Mouse (Mus musculus): Measurements from ENCODE around the gene Ppp4r2.

Ppp4r2 gene

DNA sequence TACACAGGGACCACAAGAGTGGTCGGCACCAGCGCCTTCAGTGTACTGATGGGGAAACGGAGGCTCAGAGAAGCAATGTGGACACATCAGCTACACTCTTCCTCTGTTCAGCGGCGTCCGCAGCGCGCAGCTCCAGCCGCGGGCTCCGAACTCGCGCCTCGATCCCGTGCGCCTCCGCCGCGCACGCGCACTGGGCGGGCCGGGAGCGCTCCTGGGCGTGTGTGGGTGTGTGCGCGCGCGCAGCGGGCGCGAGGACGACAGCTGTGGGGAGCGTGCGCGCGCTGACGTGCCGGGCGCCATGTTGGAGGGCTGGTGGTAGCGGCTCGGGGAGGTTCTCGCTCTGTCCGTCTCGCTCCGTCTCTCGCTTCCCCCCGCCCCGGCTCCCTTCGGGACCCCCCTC, at the start of gene Ppp4r2:
Ppp4r2 (plus strand) TSS at position 268 of the 400 bp plus-strand sequence.
- DNase-seq (ENCODE audit: extremely low read depth, low read depth, low spot score) = no peak

DNA sequence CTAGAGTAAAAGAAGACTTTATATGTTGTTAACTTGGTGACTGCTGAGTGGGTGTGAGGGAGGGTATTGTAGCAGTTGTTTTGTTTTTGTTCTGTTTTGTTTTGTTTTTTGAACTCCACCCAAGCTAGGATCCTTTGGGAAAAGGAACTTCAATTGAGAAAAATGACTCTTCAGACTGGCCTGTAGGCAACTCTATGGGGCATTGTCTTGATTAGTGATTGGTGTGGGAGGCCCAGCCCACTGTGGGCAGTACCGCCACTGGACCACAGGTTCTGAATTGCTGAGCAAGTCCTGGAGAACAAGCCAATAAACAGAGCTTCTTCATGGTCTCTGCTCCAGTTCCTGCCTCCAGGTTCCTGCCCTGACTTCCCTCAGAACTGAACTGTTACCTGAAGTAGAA, 45.7 kb upstream of the Ppp4r2 start:
- DNase-seq (ENCODE audit: extremely low read depth, low read depth, low spot score) = no peak

DNA sequence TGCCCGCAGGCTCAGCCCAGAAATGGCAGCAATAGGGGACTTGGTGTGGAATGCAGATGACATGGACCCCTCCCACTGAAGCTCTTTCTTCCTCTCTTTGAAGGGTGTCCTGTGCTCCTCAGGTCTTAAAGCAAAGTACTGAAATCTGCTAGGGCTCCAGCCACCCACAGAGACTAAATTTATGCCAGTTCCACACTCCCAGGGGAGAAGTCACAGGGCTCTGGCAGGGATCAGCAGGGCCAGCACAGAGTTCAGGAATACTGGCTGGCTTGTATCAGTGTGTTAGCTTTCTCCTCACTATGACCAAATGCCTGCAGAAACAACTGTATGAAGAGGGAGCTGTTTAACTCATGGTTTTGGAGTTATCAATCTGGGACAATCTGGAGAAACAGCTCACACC, 44.3 kb upstream of the Ppp4r2 start:
- no peak for DNase-seq (ENCODE audit: extremely low read depth, low read depth, low spot score)

DNA sequence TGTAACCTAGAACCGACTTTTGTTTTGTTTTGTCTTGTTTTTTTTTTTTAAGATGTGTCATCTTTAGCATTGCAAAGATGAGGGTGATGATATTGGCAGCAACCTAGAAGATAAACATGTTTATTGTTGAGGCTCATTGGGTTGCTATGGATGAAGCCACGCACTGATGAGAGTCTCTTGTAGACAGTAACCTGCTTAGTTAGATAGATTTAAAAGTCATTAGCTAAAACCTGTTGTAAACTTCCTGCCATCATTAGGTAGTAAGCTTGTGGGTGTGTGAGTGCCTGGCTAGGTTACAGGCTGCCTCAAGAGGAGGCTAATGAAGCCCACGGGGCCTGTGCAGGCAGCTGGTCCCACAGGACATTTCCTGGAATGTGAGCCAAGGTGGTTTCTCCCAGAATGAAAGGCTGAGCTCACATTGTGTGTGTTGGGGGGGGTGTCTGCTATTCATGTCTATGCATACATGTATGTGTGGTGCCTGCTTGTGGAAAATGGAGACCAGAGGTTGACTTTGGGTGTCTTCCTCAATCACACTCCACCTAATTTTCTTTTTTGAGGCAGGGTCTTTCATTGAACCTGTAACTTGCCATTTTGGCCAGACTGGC, 41.3 kb upstream of the Ppp4r2 start:
- DNase-seq (ENCODE audit: extremely low read depth, low read depth, low spot score) = no peak

DNA sequence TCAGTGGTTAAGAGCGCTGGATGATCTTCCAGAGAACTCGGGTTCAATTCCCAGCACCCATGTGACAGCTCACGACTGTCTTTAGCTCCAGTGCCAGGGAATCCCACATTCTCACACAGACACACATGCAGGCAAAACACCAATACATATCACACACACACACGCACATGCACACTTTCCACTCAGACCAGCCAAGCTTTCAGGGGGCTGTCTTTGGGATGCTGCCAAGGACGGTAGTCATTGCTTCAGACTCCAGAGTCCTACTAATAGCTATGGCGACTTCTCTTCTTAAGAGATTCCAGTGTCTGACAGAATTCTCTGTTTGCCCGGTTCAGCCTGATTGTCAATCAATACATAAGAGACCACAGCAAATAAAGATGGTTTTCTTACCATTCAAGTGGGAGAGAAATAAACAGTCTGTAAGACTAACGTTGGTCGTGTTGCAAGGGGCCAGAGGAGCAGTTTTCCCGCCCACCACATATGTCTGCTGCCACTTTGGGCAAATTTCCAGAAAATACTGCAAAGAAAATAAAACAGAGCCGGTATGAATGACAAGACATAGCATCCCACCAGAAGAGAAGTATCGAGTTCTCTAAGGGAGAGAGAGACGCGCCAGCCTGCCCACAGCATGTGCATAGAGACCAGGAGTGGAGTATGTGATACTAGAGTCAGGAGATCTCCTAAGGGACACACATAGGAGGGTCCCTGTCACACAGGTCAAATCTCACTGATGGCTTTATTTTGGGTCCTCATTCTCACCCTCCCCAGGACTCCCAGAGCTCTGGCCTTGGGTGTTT, 40.3 kb upstream of the Ppp4r2 start:
- no peak for DNase-seq (ENCODE audit: extremely low read depth, low read depth, low spot score)

DNA sequence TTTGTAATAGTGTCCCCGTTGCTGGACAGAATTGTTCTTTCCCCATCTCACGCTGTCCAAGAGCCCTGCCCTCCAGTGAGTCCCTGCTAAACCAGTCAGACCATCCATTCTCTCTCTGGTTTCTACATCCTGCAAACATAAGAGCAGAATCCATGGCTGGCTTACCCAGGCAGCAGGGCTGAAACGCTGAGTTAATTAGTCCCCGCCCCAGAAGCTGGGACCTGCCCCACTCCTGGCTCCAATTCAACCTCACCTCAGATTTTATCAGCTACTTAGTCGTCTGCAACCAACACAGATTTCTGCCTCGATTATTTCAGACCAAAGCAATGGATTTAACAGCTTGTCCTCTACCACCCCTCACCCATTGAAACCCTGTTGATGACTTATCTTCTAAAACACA, 37.6 kb upstream of the Ppp4r2 start:
- DNase-seq (ENCODE audit: extremely low read depth, low read depth, low spot score) = peak; percentile 37

DNA sequence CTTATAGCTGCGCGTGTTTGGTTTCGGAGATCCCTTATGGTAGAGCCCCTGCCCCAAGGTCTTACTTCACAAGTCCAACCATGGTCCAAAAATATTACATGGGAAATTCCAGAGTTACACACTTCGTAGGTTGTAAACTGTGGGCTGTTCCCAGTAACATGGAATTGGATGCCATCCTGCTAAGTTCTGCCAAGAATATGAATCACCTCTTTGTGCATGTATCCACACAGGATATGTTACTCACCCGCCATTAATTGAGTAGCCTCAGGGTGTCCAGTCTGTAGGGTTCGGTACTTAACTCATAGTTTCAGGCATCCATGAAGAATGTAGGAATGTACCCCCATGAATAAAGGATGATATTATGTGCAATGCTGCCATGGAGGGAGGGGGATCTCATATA, 34.1 kb upstream of the Ppp4r2 start:
- DNase-seq (ENCODE audit: extremely low read depth, low read depth, low spot score) = peak; percentile 88

DNA sequence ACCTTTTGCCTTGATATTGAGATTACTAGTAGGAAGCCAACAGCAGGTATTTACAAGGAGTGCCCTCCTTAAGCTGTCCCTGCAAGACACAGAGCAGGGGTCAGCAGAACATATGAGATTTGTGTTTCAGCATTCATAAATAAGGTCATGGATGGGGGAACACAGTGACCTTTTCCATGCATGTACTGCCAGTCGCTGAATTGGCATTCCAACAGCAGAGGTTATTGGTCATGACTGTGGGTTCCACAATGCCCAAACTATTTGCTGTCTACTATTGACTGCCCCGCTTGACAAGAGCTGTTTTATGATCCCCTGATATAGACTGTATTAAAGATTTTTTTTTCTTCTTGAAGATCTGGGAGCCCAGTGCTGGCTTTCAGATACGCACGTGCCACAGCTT, 33.7 kb upstream of the Ppp4r2 start:
- no peak for DNase-seq (ENCODE audit: extremely low read depth, low read depth, low spot score)

DNA sequence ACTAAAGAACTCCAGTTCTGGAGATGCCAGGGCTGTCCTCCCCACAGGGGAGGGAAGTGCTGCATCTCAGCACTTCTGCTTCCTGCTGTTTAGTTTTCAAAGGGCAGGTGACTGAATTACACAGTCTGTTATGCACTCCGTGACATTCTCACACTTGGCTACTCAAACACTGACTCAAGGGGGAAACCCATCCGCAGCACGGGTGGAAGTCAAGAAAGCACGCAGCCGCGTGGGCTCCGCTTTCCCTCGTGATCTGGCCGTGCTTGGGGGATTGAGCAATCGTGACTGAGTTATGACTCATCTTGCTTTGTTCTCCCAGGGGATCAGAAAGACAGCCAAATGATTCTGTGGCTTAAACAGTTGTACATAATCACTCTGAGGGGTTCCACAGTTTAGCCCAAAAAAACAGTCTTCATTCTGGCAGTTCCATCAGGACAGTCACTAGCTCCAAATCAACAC, 32.9 kb upstream of the Ppp4r2 start:
- DNase-seq (ENCODE audit: extremely low read depth, low read depth, low spot score) = no peak

DNA sequence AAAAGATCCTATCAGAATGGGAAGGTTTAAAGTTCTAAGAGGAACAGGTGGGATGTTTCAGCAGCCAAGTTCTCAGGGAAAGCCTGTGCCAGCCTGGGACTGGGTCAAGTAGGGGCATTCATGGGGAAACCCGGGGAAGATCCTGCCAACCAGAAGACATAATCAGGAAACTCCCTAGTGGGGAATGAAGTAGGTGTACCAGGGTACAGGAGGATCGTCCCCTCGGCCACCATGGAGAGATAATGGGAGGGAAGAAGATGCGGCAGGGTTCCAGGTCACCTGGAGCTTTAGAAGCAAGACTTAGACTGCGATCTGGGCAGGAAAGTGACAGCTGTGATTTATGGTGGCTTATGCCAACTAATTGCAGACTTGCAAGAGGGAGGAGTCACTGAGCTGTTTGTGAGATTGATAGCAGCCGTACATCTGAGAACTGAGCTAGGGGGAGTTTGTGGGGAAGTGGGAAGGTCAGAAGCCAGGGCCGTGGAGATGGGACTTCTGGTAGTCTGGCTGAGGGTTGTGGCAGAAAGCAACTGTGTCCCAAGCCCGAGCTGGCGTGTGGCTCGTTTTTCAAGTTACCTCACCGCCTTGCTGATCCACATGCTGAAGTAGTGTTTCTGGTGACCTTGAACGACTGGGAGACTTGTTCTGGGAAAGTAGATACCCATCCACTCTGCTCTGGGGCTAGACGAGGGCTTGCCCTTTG, 30.9 kb upstream of the Ppp4r2 start:
- peak; percentile 46 for DNase-seq (ENCODE audit: extremely low read depth, low read depth, low spot score)

DNA sequence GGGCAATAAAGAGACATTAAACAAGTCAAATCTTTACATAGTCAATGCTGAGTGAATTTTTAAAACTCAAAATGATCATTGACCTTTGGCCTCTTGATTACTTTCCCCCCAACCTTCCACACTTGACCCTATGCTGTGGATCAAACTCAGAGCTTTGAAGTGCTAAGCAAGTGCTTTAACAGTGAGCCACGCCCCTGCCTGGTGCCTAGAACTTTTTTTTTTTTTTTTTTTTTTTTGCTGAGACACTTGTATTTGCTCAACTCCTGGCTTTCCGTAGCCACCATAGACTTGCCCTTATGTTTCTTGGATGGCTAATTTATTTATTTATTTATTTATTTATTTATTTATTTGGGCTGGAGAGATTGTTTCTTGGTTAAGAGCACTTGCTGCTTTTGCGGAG, 30.2 kb upstream of the Ppp4r2 start:
- DNase-seq (ENCODE audit: extremely low read depth, low read depth, low spot score) = no peak

DNA sequence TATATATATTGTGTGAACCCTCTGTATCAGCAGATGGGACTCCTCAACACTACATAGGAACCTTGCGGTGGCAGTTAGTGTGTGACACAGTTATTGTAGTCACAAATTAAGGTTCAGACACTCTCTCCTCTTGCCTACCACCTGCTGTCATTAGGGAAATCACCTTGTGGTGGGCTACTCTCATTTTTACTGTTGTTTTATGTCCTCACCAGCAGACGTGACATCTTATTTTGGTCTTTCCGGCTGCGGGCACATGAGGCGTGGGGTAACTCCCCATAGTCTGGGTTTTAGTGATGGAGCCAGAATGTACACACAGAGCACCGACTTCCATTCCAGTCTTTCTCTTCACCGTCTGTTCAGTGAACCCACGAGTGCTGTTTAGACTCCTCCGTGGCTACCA, 26.2 kb upstream of the Ppp4r2 start:
- DNase-seq (ENCODE audit: extremely low read depth, low read depth, low spot score) = no peak

DNA sequence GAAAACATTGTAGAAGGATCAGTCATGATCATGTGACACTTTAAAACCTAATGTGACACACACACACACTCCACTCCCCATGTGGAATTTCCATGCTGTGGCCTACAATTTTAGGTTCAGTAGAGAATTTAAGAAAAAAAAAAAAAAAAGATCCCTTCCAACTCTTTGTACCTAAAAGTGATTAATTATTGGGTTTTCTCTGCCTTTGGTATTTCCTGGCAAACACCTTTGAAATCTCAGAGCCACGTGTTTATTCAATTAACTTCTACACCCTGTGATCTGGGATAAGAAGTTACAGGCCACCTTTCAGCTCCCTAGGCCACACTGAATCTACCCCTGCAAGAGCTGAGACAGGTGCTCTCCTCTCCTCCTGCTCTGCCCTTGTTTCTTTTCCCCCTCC, 25.7 kb upstream of the Ppp4r2 start:
- no peak for DNase-seq (ENCODE audit: extremely low read depth, low read depth, low spot score)

DNA sequence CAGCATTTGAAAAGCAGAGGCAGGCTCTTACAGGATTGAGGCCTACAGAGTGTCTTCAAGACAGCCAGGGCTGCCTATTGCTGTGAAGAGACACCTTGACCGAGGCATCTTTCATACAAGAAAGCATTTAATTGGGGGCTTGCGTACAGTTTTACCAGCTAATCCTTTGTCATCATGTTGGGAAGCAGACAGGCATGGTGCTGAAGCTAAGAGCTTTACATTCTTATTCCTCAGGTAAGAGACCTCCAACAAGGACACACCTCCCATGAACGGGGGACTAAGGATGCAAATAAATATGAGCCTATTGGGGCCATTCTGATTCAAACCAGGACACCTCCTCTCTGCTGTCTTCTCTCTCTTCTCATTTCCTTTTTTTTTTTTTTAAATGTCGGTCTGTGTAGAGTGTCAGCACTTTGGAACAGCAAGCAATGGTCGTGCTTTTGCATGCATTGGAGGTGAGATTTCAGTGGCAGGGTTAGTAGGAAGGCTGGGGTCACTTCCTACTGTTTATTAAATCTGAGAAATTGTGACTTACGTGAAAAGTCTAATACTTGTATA, 25.1 kb upstream of the Ppp4r2 start:
- no peak for DNase-seq (ENCODE audit: extremely low read depth, low read depth, low spot score)

DNA sequence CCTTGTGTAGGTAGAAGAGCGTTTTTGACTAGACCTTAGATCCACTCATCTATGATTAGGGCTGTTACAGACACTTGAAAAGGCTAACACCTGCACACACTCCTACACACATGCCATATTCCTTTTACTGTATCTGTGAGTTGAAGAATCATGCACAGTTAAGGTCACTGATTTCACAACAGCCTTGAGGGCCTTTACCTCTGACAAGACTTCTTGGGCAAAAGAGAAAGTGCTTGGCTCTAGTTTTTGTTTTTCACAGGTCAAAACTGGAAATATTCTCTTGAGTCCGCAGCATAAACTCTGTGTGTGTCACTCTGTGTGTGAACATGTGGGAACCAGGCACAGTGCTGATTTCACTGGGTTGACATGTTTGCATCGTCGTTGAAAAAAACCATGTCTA, 23.3 kb upstream of the Ppp4r2 start:
- peak; percentile 79 for DNase-seq (ENCODE audit: extremely low read depth, low read depth, low spot score)

DNA sequence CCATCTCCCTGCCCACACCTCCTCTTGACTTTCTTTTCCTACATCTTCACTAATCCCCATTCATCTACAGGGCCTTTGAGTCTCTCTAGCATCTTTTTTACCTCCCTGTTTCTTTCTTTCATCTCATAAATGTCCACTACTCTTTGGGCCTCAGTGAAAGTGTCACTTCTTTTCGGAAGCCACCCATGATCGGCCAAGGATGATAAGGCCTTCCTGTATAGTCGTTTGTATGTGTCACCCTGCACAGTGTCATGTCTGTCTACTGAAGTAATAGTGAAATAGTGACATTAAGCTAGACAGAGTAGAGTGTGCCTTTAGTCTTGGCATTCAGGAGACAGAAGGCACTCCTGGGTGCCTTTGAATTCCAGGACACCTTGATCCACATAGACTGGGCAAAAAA, 21.7 kb upstream of the Ppp4r2 start:
- DNase-seq (ENCODE audit: extremely low read depth, low read depth, low spot score) = no peak

DNA sequence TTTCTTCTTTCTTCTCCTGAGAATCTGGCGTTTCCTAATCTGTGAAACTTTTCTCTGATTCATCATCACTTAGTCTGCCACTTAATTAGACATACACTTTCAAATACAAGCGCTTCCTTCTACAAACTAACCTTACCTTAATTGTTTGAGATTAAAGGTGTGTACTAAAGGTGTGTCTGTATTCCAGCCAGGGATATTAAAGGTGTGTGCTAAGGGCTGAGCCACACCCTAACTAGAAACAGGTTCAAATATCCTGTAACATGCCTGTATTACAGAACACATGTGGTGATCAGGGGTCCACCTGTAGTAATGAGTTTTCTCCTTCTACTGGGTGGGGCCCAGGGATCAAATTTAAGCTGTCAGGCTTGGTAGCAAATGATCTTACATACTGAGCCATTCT, 12.1 kb upstream of the Ppp4r2 start:
- no peak for DNase-seq (ENCODE audit: extremely low read depth, low read depth, low spot score)

DNA sequence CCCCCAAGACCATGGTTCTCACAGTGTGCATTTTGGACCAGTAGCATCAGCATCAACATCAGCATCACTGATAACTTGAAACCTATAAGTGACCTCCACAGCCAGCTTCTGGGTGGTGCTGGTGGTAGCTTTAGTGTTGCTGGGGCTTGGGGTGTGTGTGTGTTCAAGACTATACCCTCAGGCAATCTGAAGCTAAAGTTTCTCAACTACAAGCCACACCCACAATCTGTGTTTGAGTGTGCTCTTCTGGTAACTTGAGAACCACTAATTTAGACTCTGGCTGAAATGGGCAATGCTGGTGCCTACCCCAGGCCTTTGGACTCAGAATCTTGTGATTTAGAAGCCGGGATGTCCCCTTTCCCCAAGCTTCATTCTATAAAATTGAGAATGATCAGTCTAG, 10.1 kb upstream of the Ppp4r2 start:
- no peak for DNase-seq (ENCODE audit: extremely low read depth, low read depth, low spot score)

DNA sequence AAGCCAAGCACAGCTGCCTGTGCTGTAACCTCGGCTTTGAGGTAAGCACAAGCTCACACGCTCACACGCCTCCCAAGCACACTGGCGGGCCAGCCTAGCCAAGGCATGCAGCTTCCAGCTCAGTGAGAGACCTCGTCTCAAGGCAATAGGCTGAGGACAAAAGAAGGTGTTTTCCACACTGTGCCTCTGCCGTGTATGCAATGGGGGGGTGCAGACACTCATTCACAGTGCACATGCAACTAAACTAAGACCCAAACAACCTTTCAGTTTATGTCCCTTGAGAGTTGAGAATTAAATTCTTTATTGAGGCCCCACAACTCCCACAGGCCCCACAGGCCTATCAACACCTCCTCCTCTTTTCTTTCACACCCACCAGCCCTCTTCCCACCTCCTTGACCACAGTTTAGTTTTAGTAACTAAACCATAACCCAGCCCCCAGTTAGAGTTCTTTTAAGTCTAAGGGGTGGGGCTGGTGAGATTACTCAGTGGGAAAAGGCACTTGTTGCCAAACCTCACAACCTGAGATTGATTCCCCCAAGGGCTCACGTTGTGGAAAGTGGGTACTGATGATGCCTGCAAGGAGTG, 8.9 kb upstream of the Ppp4r2 start:
- DNase-seq (ENCODE audit: extremely low read depth, low read depth, low spot score) = no peak

DNA sequence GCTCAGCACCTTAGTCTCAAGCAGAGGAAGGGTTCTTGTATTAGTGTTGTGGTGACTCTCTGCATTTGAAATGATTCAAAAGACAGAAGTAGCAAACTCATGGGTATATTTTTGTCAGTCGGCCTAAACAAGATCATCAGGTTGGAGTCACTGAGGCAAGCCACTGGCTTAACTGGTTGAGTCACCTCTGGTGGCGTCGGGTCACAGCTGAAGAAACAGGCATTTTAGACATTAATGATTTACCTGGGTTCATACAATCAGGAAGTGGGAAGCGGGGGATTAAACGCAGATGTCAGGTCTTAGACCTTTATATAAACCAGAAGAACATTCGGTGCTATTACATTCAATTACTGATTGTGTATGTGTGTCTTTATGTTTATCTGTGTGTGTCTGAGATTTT, 7.4 kb upstream of the Ppp4r2 start:
- DNase-seq (ENCODE audit: extremely low read depth, low read depth, low spot score) = peak; percentile 37

DNA sequence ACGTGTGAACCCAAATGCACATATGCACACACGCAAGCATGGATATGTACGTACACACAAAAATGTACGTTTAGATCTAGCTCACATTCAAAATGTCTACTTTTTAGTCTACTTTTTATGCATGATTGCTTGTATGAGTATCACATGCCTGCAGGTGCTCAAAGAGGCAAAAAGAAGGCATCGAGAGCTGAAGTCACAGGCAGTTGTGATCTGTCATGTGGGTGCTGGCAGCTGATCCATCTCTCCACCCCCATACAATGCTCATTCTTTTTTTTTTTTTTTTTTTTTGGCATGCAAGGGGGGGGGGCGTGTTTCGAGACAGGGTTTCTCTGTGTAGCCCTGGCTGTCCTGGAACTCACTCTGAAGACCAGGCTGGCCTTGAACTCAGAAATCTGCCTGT, 4.9 kb upstream of the Ppp4r2 start:
- DNase-seq (ENCODE audit: extremely low read depth, low read depth, low spot score) = no peak
